Mouse (Mus musculus): ENCODE results near the gene Ifna11. TPM values are rescaled to one million over a fixed set of nuclear protein-coding genes. Genes with fewer than 3 reads are reported as not detected.
A peak's percentile ranks its signal among the peaks of the same experiment; 100 is the strongest.
"Not testable (repeated sequence)": the region's sequence is repeated elsewhere in the genome, so short reads cannot be mapped to it uniquely, and the experiment has no call there.

Gene Ifna11
- polyA plus RNA-seq, 1 experiment, result not detected

- H3K9ac ChIP-seq (ENCODE audit: low read depth, poor library complexity, severe bottlenecking); H3K4me3 ChIP-seq (ENCODE audit: low read depth, low read length); H3K27ac ChIP-seq (ENCODE audit: insufficient read depth, low read length); H3K27me3 ChIP-seq (ENCODE audit: control insufficient read depth, insufficient read depth, low read length, poor library complexity, severe bottlenecking); H3K36me3 ChIP-seq (ENCODE audit: control insufficient read depth, insufficient read depth, low read length, poor library complexity, severe bottlenecking); H3K9me3 ChIP-seq (replicated peaks; ENCODE audit: control insufficient read depth, insufficient read depth, low read length, poor library complexity, severe bottlenecking); H3K4me1 ChIP-seq (ENCODE audit: control insufficient read depth, insufficient read depth, low read length): not testable (repeated sequence)
- TF ChIP-seq CTCF (IDR thresholded peaks at IDR 0.05; ENCODE audit: low read depth, low read length), result peak; percentile 28
Observed at GRCm38 (mm10) chr4:88788402-88788801, 31.4 kb upstream of the Ifna11 start, which contains the start of gene Gm13277. Gene Gm13277, plus strand, starts transcription at chr4:88788632.

- not testable (repeated sequence) for H3K27ac ChIP-seq (ENCODE audit: insufficient read depth, low read length); H3K4me3 ChIP-seq (ENCODE audit: low read depth, low read length); H3K4me1 ChIP-seq (ENCODE audit: control insufficient read depth, insufficient read depth, low read length); H3K9me3 ChIP-seq (replicated peaks; ENCODE audit: control insufficient read depth, insufficient read depth, low read length, poor library complexity, severe bottlenecking); H3K27me3 ChIP-seq (ENCODE audit: control insufficient read depth, insufficient read depth, low read length, poor library complexity, severe bottlenecking); H3K9ac ChIP-seq (ENCODE audit: low read depth, poor library complexity, severe bottlenecking); H3K36me3 ChIP-seq (ENCODE audit: control insufficient read depth, insufficient read depth, low read length, poor library complexity, severe bottlenecking)
Observed at GRCm38 (mm10) chr4:88791250-88791649, 28.5 kb upstream of the Ifna11 start, which contains the start of gene Gm13278. Gene Gm13278, plus strand, starts transcription at chr4:88791550.

GRCm38 (mm10) chr4:88793936-88794675 lies 25.7 kb upstream of the Ifna11 start, which contains the start of gene Gm13275:
Gene Gm13275, plus strand, starts transcription at chr4:88794487.
- not testable (repeated sequence) for H3K27ac ChIP-seq (ENCODE audit: insufficient read depth, low read length); H3K4me1 ChIP-seq (ENCODE audit: control insufficient read depth, insufficient read depth, low read length); H3K4me3 ChIP-seq (ENCODE audit: low read depth, low read length); H3K9me3 ChIP-seq (replicated peaks; ENCODE audit: control insufficient read depth, insufficient read depth, low read length, poor library complexity, severe bottlenecking); H3K9ac ChIP-seq (ENCODE audit: low read depth, poor library complexity, severe bottlenecking); H3K27me3 ChIP-seq (ENCODE audit: control insufficient read depth, insufficient read depth, low read length, poor library complexity, severe bottlenecking); H3K36me3 ChIP-seq (ENCODE audit: control insufficient read depth, insufficient read depth, low read length, poor library complexity, severe bottlenecking)

DNA sequence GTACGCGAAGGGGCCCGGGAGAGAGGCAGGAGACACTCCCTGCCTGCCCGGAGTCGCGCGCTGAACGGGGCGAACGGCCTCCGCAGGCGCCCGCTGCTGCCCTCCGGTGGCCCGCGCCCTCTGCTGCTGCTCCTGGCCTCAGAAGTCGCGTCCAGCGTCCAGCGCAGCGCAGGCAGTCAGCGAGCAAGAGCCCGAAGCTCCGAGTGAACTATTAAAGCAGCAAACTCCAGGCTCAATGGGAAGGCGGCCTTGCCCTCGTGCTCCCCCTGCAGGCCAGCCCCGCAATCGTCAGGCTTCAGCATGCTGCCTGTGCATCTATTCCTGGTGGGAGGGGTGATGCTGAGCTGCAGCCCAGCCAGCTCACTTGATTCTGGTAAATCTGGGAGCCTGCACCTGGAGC lies 22.7 kb upstream of the Ifna11 start, which contains the start of gene Gm13279:
Gene Gm13279 (plus strand): TSS at position 301 of the 400 bp plus-strand sequence.
- not testable (repeated sequence) for H3K27me3 ChIP-seq (ENCODE audit: control insufficient read depth, insufficient read depth, low read length, poor library complexity, severe bottlenecking); H3K36me3 ChIP-seq (ENCODE audit: control insufficient read depth, insufficient read depth, low read length, poor library complexity, severe bottlenecking); H3K27ac ChIP-seq (ENCODE audit: insufficient read depth, low read length); H3K9me3 ChIP-seq (replicated peaks; ENCODE audit: control insufficient read depth, insufficient read depth, low read length, poor library complexity, severe bottlenecking); H3K4me1 ChIP-seq (ENCODE audit: control insufficient read depth, insufficient read depth, low read length); H3K9ac ChIP-seq (ENCODE audit: low read depth, poor library complexity, severe bottlenecking); H3K4me3 ChIP-seq (ENCODE audit: low read depth, low read length)

DNA sequence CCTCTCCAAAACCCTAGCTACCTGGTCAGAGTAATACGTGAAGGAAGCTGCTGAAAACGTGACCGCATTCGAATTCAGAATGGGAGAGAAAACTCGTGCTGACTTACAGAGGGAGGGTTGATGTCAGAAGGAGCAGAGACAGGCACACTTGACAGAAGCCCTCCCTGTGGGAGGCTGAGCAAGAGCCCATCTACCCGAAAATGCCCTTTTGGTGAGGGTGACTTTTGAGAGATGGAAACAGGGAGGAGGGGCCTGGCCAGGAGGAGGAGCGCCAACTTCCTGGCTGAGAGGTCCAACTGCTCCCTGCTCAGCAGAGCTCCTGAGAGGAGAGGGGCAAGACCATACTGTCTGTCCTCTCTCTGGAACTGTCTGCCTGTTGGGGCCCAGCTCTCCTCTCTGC lies 20.4 kb upstream of the Ifna11 start, which contains the start of gene Gm13285:
Gene Gm13285 (plus strand): TSS at position 301 of the 400 bp plus-strand sequence.
- not testable (repeated sequence) for H3K4me3 ChIP-seq (ENCODE audit: low read depth, low read length); H3K4me1 ChIP-seq (ENCODE audit: control insufficient read depth, insufficient read depth, low read length); H3K9me3 ChIP-seq (replicated peaks; ENCODE audit: control insufficient read depth, insufficient read depth, low read length, poor library complexity, severe bottlenecking); H3K27me3 ChIP-seq (ENCODE audit: control insufficient read depth, insufficient read depth, low read length, poor library complexity, severe bottlenecking); H3K27ac ChIP-seq (ENCODE audit: insufficient read depth, low read length); H3K9ac ChIP-seq (ENCODE audit: low read depth, poor library complexity, severe bottlenecking); H3K36me3 ChIP-seq (ENCODE audit: control insufficient read depth, insufficient read depth, low read length, poor library complexity, severe bottlenecking)

- not testable (repeated sequence) for H3K9ac ChIP-seq (ENCODE audit: low read depth, poor library complexity, severe bottlenecking); H3K4me3 ChIP-seq (ENCODE audit: low read depth, low read length); H3K4me1 ChIP-seq (ENCODE audit: control insufficient read depth, insufficient read depth, low read length); H3K27me3 ChIP-seq (ENCODE audit: control insufficient read depth, insufficient read depth, low read length, poor library complexity, severe bottlenecking); H3K9me3 ChIP-seq (replicated peaks; ENCODE audit: control insufficient read depth, insufficient read depth, low read length, poor library complexity, severe bottlenecking); H3K36me3 ChIP-seq (ENCODE audit: control insufficient read depth, insufficient read depth, low read length, poor library complexity, severe bottlenecking); H3K27ac ChIP-seq (ENCODE audit: insufficient read depth, low read length)
Observed at GRCm38 (mm10) chr4:88802954-88803353, 16.8 kb upstream of the Ifna11 start, which contains the start of gene Gm13287. Gene Gm13287, plus strand, starts transcription at chr4:88803254.

DNA sequence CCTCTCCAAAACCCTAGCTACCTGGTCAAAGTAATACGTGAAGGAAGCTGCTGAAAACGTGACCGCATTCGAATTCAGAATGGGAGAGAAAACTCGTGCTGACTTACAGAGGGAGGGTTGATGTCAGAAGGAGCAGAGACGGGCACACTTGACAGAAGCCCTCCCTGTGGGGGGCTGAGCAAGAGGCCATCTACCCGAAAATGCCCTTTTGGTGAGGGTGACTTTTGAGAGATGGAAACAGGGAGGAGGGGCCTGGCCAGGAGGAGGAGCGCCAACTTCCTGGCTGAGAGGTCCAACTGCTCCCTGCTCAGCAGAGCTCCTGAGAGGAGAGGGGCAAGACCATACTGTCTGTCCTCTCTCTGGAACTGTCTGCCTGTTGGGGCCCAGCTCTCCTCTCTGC lies 14.5 kb upstream of the Ifna11 start, which contains the start of gene Gm13288:
Gene Gm13288 (plus strand): TSS at position 301 of the 400 bp plus-strand sequence.
- H3K4me3 ChIP-seq (ENCODE audit: low read depth, low read length); H3K4me1 ChIP-seq (ENCODE audit: control insufficient read depth, insufficient read depth, low read length); H3K27ac ChIP-seq (ENCODE audit: insufficient read depth, low read length); H3K36me3 ChIP-seq (ENCODE audit: control insufficient read depth, insufficient read depth, low read length, poor library complexity, severe bottlenecking); H3K9ac ChIP-seq (ENCODE audit: low read depth, poor library complexity, severe bottlenecking); H3K9me3 ChIP-seq (replicated peaks; ENCODE audit: control insufficient read depth, insufficient read depth, low read length, poor library complexity, severe bottlenecking); H3K27me3 ChIP-seq (ENCODE audit: control insufficient read depth, insufficient read depth, low read length, poor library complexity, severe bottlenecking): not testable (repeated sequence)

DNA sequence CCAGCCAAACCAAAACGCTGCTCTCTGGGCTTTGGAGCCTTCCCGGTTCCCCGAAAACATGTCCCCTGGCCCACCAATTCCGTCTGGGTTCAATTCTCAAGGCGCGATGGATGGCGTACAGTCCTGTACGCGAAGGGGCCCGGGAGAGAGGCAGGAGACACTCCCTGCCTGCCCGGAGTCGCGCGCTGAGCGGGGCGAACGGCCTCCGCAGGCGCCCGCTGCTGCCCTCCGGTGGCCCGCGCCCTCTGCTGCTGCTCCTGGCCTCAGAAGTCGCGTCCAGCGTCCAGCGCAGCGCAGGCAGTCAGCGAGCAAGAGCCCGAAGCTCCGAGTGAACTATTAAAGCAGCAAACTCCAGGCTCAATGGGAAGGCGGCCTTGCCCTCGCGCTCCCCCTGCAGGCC lies 14.0 kb upstream of the Ifna11 start:
- H3K4me3 ChIP-seq (ENCODE audit: low read depth, low read length); H3K36me3 ChIP-seq (ENCODE audit: control insufficient read depth, insufficient read depth, low read length, poor library complexity, severe bottlenecking); H3K9ac ChIP-seq (ENCODE audit: low read depth, poor library complexity, severe bottlenecking); H3K27me3 ChIP-seq (ENCODE audit: control insufficient read depth, insufficient read depth, low read length, poor library complexity, severe bottlenecking); H3K9me3 ChIP-seq (replicated peaks; ENCODE audit: control insufficient read depth, insufficient read depth, low read length, poor library complexity, severe bottlenecking); H3K27ac ChIP-seq (ENCODE audit: insufficient read depth, low read length); H3K4me1 ChIP-seq (ENCODE audit: control insufficient read depth, insufficient read depth, low read length): not testable (repeated sequence)

Measured in ES-Bruce4 (cell line).